Mouse (Mus musculus): ENCODE data around the gene Nudt5.

The Nudt5 gene

DNA sequence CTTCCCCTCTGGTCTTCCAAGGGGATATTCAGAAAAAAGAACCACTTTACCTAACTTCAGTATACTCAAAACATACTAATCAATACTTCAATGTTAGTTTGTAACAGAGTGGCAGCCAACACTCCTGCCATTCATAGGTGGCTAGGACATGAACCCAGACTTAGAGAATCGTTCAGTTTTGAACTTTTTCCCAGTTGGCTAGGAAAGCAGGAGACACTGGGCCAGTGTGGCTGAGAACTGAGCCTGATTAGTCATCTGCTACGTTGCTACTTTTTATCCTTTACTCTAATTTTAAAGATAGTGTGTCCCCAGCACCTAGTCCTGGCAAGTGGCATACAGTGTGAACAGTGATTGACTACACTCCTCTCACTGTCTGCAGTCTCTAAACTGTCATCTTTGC, 22.9 kb downstream of the Nudt5 start:
- no peak for DNase-seq (ENCODE audit: inconsistent ontology term)

GRCm38 (mm10) chr2:5869746-5870145, 24.9 kb downstream of the Nudt5 start:
- no peak for DNase-seq (ENCODE audit: inconsistent ontology term)

DNA sequence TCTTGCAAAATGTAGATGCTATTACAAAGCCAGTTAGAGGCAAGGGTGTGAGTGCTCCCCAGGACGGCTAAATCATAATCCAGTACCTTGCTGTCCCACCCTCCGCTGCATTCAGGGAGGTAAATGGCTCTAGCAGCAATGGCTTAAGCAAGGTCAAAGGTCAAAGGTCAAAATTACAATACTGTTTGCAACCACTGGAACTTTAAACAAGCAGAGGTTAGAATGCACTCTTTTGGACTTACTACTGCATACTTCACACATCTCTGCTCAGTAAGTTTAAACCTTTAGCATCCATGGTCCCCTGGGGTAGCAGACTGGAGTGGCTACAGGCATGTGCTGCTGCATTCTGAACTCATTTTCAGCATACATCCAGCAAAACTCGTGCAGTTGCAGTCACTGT, 32.6 kb downstream of the Nudt5 start:
- DNase-seq (ENCODE audit: inconsistent ontology term) = no peak

GRCm38 (mm10) chr2:5888865-5889264, 44.0 kb downstream of the Nudt5 start:
- DNase-seq (ENCODE audit: inconsistent ontology term) = no peak

DNA sequence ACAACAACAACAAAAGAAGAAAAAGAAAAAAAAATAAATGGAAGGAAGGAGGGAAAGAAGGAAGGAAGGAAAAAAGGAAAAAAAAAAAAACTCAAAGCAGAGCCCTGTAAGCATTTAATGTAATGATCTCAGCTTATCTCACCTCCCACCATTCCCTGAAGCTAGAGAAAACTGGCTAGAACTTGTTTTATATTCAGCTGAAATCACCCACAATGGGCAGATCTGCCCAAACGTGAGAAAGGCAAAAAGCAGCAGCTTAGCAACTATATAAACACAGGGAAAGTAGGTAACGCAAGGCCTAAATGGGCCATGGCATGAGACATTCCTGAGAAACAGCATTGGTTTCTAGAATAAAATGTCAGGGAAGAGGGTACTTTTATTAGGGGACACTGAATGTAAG, 44.6 kb downstream of the Nudt5 start:
- DNase-seq (ENCODE audit: inconsistent ontology term) = no peak

- peak; percentile 45 for DNase-seq (ENCODE audit: inconsistent ontology term)
Observed at GRCm38 (mm10) chr2:5894296-5894695, 49.5 kb downstream of the Nudt5 start.

DNA sequence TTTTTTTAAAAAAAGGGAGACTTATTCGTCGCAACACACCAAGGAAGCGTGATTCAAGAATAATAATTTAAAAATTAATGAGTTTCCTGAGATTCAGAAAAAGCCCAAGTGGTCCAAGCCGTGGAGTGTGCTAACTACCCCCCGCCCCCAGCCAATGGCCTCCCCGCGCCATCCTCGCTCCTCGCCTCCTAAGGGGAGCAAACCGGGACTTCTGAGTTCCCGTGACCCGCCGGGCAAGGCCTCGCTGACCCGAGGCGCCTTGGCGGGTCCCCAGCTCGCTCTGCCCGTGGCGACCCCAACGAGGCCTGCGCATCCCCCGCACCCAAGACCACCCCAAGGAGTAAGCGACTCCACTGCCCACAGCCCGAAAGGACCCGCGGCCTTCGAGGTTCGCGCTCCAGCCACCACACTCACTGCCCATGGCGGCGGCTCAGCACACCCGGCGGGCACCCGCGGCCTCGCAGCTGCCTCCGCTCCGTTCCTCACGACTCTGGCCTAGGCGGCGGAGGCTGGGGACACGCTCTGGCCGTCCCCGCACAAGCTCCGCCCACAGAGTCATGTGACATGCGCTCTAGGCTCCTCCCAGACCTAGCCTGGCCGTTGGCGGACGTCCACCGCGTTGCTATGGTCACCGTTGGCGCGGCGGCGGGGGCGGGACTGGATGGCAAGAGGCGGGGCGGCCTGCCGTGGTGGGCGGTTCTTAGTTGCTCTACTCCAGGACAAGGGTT, 50.2 kb downstream of the Nudt5 start, which contains the start of gene Sec61a2:
Sec61a2 (minus strand) TSS at position 590 of the 728 bp plus-strand sequence.
- DNase-seq (ENCODE audit: inconsistent ontology term) = peak; percentile 99

- DNase-seq (ENCODE audit: inconsistent ontology term) = no peak
Observed at GRCm38 (mm10) chr2:5900145-5900544, 55.3 kb downstream of the Nudt5 start.

GRCm38 (mm10) chr2:5906092-5906491, 61.3 kb downstream of the Nudt5 start:
- DNase-seq (ENCODE audit: inconsistent ontology term) = no peak

GRCm38 (mm10) chr2:5906625-5907024, 61.8 kb downstream of the Nudt5 start:
- no peak for DNase-seq (ENCODE audit: inconsistent ontology term)

DNA sequence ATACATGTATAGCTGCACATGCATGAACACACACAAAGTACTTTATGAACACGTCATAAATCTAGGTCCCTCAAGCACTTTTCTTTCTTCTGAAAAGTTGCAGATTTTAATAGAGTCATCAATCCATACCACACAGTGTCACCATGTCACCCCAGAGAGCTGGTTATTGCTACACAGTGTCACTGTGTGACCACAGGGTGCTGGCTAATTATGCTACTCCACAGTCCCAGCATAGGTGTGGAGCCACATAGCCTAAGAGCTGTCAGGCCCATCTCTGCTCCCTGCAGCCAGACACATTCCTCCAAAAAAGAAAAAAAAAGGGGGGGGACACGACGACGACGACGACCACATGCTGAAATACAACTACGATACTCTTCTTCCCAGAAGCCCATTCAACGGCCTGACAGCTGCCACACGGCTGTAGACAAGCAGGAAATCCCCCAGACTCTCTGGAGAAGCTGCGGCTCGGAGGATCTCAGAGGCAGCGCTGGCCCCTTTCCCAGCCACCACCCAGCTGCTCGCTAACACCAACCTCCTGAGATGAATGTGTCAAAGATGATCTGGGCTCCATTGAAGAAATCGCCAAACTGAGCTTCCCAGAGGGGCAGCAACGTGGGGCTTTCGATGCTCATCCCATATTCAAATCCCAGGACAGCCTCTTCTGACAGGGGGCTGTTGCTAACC, 66.6 kb downstream of the Nudt5 start:
- DNase-seq (ENCODE audit: inconsistent ontology term) = no peak

All from Muller cell, postnatal 12 days (primary cell).